Mouse (Mus musculus): ENCODE data around the gene Mesp1. TPM values are rescaled to one million over a fixed set of nuclear protein-coding genes. Genes with fewer than 3 reads are reported as not detected.

Gene Mesp1
- not detected for total RNA-seq (2022)

DNA sequence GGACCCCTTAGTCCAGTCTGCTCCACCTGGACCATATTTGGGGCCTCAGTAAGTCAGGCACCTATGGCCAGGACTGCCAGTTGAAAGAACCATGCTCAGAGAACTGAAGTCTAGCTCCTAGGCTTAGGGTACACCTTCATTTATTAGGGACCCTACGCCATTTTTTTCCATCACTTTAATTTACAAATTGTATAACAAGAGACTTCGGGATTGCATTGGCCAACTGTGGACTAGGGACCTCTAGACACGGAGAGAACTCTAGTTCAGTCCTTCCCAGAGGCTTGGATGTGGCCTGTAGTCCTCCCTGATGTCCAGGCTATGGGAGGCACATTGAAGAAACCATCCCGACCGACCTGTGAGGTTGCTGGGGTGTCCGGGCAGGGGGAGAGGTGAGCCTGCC, at the start of gene Mesp1:
TSS of gene Mesp1 (minus strand) at position 101 of the 400 bp plus-strand sequence.
- DNase-seq (ENCODE audit: low spot score in 2 of 2), result no peak

DNA sequence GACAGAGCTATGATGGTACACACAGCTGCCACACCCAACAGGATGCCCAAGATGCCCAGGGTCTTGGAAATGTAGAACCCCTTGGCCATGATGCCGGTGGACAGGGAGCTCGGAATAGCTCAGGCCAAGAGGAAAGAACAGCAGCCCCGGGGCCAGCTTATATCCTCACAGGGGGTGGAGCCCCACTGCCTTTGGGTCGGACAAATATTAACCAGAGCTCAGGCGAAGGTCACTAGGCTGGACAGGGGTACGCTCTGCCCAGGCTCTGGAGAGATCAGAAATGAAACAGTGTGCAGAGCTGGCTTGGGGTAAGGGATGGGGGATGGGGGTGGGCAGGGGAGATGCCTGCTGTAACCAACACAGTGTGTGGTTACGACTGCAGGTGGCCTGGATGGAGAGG, 48.6 kb upstream of the Mesp1 start:
- no peak for DNase-seq (ENCODE audit: low spot score in 2 of 2)

DNA sequence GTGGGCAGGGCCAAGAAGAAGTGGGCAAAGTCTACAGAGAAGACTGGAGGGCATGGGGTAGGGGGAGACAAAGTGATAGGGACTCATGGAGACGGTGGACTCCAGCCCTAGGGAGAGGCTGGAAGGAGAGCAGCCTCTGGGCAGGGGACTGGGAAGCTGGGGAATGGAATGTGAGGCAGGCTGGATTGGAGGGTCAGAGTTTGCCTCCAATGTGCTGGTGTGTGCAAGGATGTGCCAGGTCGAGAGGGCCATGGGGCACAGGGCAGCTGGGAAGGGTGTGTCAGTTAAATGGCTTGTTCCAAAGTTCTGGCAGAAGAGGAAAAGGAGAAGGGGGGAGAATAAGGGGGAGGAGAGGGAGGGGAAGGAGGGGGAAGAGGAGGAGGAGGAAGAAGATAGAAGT, 43.7 kb upstream of the Mesp1 start:
- DNase-seq (ENCODE audit: low spot score in 2 of 2), result no peak

DNA sequence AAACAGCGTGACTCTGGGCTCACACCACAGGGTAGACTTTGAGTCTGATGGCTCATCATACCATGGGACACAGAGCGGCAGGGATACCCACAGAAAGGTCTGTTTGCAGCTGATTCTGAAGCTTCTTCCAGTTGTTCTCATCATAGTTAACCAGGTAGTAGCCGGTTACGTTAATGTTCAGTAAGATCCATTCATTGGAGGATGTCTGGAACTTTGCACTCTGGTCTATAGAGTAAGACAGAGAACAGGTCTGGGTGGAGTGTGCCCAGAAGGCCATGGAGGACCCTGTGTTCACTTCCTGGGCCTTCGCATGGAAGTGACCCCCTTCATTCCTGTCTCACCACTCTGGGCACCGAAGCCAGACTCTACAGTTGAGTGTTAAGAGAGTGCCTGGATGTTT, 41.6 kb upstream of the Mesp1 start:
- no peak for DNase-seq (ENCODE audit: low spot score in 2 of 2)

DNA sequence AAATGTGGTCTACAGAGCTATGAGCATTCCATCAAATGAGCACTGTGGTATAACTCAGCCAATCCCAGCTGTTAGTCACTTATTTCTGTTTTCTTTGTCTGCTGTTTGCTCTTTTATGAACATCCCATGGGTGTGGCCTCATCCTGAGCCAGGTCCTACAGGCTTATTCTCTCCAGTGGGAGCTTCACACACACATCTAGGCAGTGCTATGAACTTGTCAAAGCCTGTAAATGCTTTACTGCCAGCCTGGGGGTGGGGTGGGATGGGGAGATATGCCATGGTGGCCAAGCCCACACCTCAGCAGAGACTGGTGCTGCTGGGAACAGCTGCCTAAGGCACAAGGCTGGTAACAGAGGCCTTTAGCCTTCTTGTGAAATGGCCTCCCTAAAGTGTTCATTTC, 39.4 kb upstream of the Mesp1 start:
- DNase-seq (ENCODE audit: low spot score in 2 of 2), result no peak

DNA sequence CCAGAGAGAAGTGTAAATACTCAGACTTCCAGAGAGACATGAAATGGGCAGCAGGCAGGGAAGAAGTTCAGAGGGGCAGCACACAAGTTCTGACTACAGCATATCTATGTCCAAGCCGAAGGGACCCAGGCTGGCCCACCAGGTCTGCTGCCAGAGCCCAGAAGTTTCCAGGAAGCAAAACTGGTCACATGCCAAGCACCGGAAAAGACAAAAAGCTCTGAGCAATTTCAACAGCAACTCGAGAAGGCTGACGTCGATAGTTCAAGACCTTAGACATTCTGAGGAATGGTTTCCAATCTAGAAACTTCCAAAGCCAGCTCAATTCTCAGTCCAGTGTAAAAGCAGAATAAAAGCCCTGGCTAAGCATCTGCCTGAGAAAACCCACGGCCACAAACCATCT, 38.0 kb upstream of the Mesp1 start:
- DNase-seq (ENCODE audit: low spot score in 2 of 2), result peak in 1 of 2 experiments; percentile 20

DNA sequence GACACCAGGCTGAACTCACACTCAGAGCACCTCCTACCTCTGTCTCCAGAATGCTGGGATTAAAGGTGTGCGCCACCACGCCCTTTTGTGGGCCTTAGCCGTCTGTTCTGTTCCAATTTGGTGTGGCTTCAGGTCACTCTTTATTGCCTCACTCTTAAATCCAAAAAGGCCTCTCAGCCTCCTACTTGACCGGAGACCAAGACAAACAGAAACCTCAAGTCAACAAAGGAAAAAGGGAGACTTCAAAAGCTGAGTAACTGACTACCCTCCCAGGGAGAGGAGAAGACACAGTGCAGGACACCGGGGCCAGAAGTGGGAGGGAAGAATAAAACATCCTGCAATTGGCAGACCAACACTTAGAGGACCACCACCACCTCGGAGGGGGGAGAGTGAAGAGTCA, 37.6 kb upstream of the Mesp1 start:
- DNase-seq (ENCODE audit: low spot score in 2 of 2), result no peak

DNA sequence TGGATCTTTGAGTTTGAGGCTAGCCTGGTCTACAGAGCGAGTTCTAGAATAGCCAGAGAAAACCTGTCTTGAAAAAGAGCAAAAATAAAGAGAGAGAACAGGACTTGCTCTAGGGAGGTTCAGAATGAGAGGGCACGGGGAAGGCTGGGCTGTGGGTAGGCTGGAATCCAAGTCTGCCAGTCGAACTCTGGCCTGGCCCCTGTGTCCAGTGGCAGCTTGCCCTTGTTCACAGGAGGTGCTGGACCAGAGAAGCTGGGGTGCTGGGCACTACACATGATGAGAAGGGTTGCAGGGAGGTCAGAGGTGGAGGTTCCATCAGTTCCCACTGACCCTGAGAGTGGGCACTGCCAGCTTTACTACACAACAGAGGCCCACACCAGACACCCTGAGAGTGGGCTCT, 34.8 kb upstream of the Mesp1 start:
- DNase-seq (ENCODE audit: low spot score in 2 of 2), result no peak

DNA sequence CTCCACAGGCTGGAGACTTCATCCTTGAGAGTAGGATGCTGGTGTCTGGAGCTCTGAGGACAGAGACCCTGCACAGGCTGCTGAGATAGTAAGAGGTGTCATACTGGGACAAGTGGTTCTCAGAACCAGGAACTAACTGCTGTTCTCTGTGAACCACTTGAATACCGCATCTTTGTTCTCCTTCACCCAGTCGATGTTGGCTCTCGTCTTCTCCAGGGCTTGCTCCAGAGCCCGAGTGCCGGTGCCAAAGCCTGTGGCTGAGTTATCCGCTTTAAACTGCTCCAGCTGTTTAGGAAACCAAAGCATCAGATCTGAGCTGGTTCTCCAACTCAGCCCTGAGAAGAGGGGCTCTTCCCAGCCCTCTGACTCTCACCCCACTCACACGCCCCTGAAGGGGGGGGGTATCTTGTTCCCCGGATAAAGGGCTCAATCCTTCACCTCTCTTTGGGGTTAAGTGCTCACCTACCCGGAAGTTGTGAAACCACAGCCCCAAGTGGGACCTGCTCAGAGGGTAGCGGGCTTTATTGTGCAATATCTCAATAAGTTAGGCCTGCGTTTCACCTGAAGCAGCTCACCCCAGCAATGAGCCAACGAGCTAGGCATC, 28.6 kb upstream of the Mesp1 start:
- no peak for DNase-seq (ENCODE audit: low spot score in 2 of 2)

DNA sequence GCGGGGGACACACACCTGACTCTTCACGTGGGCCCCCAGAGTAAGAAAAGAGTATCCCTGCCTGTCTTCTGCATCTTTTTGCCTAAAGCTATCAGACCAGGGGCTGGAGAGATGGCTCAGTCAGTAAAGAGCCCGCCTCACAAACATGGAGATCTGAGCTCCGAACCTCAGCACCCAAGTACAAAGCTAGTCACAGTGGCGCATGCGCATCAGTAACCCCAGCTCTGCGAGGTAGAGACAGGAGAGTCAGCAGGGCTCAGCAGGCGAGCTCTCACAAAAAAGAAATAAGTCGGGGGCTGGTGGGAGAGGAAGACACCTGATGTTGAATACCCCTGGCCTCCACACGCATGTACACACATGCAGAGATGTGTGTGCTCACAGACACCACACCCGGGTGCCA, 26.4 kb upstream of the Mesp1 start:
- no peak for DNase-seq (ENCODE audit: low spot score in 2 of 2)

DNA sequence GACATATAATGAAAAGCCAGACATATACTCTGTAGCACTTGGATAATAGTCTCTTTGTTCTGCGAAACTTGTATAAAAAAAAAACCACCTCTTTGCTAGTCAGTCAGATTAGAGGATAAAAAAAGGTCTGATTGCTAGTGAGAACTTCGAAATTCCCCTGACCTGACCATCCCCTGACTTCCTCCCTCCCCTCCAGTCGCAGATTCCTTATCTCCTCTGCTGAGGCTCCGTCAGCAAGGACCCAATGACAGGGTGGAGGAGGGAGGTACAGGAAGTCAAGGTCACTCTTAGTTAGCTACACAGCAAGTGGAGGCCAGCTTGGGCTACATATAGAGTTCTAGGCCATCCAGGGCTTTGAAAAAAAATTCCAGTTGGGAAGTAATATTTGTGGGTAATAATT, 25.9 kb upstream of the Mesp1 start:
- no peak for DNase-seq (ENCODE audit: low spot score in 2 of 2)

DNA sequence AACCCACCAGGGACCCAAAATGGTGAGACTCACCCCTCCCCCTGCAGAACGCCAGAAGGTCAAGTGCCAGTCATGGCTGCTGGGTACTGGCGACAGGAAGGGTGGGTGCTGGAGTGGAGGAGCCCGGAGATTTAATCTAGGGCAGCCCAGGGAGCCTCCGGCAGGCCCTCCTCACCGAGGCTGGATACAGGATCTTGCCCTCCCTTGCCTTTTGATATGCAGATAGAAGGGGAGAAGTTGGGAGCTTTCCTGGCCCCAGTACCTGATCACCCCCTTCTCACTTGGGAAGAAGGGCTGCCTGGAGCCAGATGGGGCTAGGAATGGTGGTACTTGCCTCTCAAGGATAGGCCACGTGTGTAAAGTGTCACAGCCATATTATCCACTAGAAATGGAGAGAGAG, 24.7 kb upstream of the Mesp1 start:
- DNase-seq (ENCODE audit: low spot score in 2 of 2), result no peak

DNA sequence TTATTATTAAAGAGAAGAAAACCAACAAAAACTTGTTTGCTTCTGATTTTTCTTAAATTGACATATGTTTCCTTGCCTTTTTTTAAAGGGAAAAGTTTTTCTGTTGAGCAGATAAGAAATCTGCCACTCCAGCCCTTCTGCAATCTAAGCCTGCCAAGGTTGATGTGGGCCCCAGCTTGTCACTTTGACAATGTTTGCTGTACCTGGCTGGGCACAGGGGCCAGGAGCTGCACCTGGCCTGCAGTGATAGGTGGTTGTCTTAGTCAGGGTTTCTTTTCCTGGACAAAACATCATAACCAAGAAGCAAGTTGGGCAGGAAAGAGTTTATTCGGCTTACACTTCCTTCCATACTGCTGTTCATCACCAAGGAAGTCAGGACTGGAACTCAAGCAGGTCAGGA, 19.8 kb upstream of the Mesp1 start:
- no peak for DNase-seq (ENCODE audit: low spot score in 2 of 2)

DNA sequence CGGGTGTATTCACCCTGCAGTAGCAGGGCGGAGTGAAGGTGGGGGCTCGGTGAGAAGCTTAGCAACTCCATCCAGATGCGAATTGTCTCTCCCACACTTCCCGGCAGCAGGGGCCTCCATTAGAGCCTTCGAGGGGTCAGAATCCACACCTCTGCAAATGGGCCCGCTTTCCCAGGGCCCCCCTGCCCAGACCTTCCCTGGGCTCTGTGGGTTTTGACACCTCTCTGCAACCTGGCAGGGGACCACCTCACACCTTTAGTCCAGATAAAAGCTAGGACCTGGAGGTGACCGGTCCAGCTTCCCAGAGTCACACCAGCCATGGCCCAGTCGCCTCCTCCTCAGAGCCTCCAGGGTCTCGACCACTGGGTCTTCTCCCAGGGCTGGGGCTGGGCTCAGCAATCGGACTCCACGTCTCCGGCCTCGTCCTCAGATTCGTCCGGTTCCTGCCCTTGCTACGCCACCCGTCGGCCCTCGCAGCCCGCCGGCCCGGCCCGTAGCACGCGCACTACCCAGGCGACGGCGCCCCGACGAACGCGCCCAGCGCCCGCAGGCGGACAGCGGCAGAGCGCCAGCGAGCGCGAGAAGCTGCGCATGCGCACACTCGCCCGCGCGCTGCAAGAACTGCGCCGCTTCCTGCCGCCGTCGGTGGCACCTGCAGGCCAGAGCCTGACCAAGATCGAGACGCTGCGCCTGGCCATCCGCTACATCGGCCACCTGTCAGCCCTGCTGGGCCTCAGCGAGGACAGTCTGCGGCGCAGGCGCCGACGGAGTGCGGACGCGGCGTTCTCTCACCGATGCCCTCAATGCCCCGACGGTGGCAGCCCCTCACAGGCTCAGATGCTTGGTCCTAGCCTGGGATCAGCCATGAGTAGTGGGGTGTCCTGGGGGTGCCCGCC, 17.3 kb upstream of the Mesp1 start, which contains the start of gene Mesp2:
TSS of gene Mesp2 (plus strand) at position 117 of the 896 bp plus-strand sequence.
- peak in 1 of 2 experiments; percentile 47 for DNase-seq (ENCODE audit: low spot score in 2 of 2)

DNA sequence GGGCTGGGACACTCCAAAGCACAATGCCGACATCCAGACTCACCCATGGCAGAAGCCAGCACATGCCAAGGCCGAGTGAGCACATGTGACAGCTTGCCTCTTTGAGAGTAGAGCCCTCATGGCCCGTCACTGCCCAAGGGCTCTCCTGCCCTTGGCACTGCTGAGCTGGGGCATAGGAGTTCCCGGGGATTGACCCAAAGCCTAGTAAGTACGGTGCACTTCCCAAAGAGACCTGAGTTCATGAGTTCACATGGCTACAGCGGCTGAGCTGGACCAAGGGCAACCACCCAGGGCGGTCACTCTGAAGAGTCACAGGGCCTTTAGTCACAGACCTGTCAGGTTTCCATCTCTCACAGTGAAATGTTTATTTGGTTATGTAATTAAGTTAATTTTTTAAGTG, 15.0 kb upstream of the Mesp1 start:
- no peak for DNase-seq (ENCODE audit: low spot score in 2 of 2)

DNA sequence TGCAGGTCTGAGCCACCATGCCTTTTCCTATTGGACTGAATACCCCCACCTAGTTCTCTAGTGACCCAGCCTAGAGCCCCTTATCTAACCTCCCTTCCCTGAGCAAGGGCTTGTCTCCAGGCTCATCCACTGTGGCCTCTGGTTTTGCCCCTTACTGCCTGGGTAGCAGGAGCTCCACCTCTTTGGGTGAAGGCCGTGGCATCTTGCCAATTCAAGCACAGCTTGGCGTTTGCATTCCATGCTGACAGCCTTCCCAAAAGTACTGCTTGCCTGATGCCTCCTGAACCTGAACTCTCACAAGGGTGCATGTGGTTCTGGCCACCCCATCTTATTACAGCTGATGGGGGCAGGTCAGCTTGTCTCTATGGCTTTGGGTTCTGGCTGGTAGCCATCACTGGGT, 10.3 kb upstream of the Mesp1 start:
- no peak for DNase-seq (ENCODE audit: low spot score in 2 of 2)

DNA sequence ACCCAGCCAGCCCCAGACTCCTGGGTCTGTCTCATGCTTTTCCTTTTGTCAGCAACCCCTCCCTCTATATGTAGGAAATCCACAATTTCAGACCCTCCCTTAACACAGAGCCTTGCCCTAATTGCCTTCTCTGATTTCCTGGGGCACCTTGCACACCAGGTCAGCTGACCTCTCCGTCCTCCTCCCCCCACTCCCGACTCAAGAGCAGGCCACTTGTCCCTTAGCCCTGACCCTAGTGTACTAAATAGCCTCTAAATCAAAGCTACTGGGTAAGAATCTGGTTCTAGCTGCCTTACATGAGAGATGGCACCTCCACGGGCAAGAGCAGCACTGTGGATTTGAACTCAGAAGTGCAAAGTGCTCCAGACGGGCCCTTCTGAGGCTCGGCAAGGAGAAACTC, 8.4 kb upstream of the Mesp1 start:
- DNase-seq (ENCODE audit: low spot score in 2 of 2), result no peak

DNA sequence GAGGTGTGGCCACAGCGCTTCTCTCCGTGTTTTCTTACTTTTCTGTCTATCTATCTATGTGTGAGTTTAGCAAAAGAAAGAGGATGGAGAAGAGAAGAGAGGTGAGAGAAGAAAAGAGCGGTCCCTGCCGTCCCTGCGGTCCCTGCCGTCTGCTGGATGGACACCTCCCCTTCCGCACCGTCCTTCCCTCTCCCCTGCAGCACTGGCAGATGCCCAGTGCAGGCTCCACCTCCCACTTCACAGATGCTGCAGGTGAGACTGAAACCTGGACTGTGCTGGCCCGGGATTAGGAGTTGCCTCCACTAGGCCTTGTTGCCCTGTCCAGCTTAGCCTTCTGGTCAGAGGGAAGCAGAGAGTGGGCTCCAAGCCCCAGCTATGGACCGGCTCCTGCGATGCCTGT, 7.8 kb upstream of the Mesp1 start:
- no peak for DNase-seq (ENCODE audit: low spot score in 2 of 2)

DNA sequence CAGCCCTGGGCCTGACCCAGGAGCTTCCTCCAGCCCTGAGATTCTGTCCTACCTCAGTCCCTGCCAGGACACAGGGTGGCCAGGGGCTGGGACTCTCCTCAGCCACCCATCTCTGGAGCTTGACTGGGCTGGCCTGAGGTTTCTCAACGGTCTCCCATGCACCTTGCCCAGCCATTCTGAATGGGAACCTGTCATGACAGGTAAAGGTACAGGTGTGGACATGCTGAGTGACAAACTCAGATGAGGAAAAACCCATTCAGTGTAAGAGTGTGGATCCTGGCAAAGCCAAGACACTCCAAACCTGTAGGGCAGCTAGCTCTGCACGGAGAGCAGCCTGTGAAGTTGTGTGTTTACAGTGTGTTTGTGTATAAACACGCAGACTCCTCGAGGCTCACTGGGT, 6.7 kb upstream of the Mesp1 start:
- DNase-seq (ENCODE audit: low spot score in 2 of 2), result no peak

DNA sequence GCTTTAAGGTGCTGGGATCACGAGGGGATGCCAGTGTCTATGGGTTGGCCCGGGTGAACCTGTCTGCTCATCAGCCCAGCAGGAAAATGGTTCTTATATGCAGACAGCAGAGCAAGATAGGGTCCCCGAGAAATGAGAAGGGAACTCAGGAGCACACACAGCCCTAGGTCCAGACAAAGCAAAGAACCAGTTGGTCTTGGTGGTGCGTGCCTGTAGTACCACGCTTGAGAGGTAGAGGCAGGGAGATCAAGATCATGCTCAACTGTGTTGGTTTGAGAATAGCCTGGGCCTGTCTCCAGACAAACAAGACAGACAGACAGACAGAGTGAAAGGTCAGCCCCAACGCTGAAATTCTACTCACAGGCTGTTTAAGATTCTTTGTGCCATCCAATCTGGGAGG, 5.9 kb upstream of the Mesp1 start:
- DNase-seq (ENCODE audit: low spot score in 2 of 2), result no peak

DNA sequence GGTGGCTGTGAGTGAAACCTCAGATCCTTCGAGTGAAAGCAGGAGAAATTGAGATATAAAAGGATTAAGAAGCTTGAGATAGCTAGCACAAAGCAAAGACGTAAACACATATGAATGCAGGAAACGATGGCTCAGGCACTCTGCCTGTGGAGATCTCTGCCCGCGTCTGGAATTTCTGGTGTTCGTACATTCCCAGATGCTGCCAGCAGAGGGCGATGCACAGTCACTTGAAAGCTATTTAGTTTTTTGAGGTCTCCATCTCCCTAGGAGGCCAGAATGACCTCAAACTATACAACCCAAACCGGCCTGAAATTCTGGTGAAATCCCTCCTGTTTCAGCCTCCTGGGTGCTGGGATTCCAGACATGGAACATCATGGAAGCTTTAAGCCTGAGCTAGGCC, 5.5 kb upstream of the Mesp1 start:
- DNase-seq (ENCODE audit: low spot score in 2 of 2), result peak; percentile 57 to 60

DNA sequence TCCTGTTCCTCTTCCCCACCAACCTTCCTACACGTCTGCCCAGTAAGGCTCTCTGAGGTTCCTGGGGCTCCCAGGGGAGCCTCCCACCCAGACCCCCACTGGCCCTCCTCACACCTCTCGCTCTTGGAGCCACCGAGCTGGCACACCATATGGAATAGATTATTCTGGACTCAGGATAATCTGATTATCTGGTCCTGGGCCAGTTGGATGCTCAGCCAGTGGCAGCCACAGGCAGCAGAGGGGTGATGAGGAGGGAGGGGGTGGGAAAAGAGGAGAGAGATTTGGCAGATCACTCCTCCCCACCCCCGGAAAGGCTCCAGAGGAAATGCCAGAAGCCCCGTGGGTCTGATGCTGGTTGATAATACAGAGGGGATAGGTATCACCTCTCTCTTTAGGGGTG, 5.0 kb upstream of the Mesp1 start:
- no peak for DNase-seq (ENCODE audit: low spot score in 2 of 2)

Measured in gastrocnemius, adult 8-10 months (tissue).